Mouse (Mus musculus) MEL (cell line): ENCODE measurements at regions not wholly inside any gene's neighbourhood (a gene's known extent, or its start where the extent isn't known, plus 50 kb on each side); places are given as distances from the start of the nearest gene placed in this dataset.

Source experiments
- DNase-seq: peaks from one replicate; pipeline ENCODE4 v3.0.0; 2011; ENCODE audit warnings: low read depth, low spot score
- H3K27ac ChIP-seq: 2 replicates; pipeline ENCODE4 v1.5.1; 2012; ENCODE audit warnings: low read depth, mild to moderate bottlenecking, control low read depth, low read length, moderate library complexity; ENCODE audit not compliant: control insufficient read depth
- H3K27me3 ChIP-seq, 2 experiments: fragments of 150-350 bp in 1 of 2; sonication (generic) in 1 of 2; 2 replicates each; pipeline ENCODE4 v1.6.1; 2012; ENCODE audit warnings: low read length in 2 of 2, mild to moderate bottlenecking in 2 of 2, improper control_type of control experiment in 1 of 2, moderate library complexity in 1 of 2; ENCODE audit not compliant: insufficient read depth in 2 of 2, control insufficient read depth in 1 of 2
- H3K36me3 ChIP-seq, 2 experiments: 2 replicates each; pipeline ENCODE4 v1.6.1; 2012 to 2014; ENCODE audit warnings: low read length in 2 of 2, improper control_type of control experiment in 1 of 2, inconsistent platforms in 1 of 2, mild to moderate bottlenecking in 1 of 2; ENCODE audit not compliant: insufficient read depth in 2 of 2, control insufficient read depth in 1 of 2
- H3K4me1 ChIP-seq, 2 experiments: fragments of 150-350 bp in 1 of 2; sonication (generic) in 1 of 2; 2 replicates each; pipeline ENCODE4 v1.6.1; 2012; ENCODE audit warnings: low read length in 2 of 2, improper control_type of control experiment in 1 of 2, mild to moderate bottlenecking in 1 of 2; ENCODE audit not compliant: insufficient read depth in 2 of 2, control insufficient read depth in 1 of 2
- H3K4me3 ChIP-seq, 2 experiments: fragments of 150-350 bp in 1 of 2; sonication (generic) in 1 of 2; 2 replicates each; pipeline ENCODE4 v1.5.1; 2012; ENCODE audit warnings: low read depth in 2 of 2, low read length in 2 of 2, mild to moderate bottlenecking in 2 of 2, moderate library complexity in 2 of 2, control low read depth in 1 of 2, improper control_type of control experiment in 1 of 2; ENCODE audit not compliant: control insufficient read depth in 1 of 2, insufficient read depth in 1 of 2
- H3K79me2 ChIP-seq: 2 replicates; pipeline ENCODE4 v1.6.1; 2012; ENCODE audit warnings: mild to moderate bottlenecking, low read length, moderate library complexity; ENCODE audit not compliant: control insufficient read depth, poor library complexity, insufficient read depth
- H3K9ac ChIP-seq: 2 replicates; pipeline ENCODE4 v1.6.1; 2012; ENCODE audit warnings: low read depth, mild to moderate bottlenecking, control low read depth, low read length, moderate library complexity; ENCODE audit not compliant: control insufficient read depth, poor library complexity, severe bottlenecking
- H3K9me3 ChIP-seq: fragments of 150-350 bp; sonication (generic); replicated peaks from 2 replicates; pipeline ENCODE4 v1.6.1; 2012; ENCODE audit warnings: mild to moderate bottlenecking, low read length, improper control_type of control experiment, moderate library complexity; ENCODE audit not compliant: insufficient read depth
- BHLHE40 ChIP-seq: IDR thresholded peaks from 2 replicates; pipeline ENCODE4 v1.6.1; 2012; ENCODE audit warnings: low read depth, mild to moderate bottlenecking, inconsistent platforms, low read length, improper control_type of control experiment, borderline replicate concordance
- E2F4 ChIP-seq: IDR thresholded peaks from 2 replicates; pipeline ENCODE4 v1.6.1; 2011; ENCODE audit warnings: low read depth, low read length, improper control_type of control experiment, borderline replicate concordance
- ELF1 ChIP-seq: IDR thresholded peaks from 2 replicates; pipeline ENCODE4 v1.6.1; 2014; ENCODE audit warnings: low read depth, mild to moderate bottlenecking, inconsistent platforms, low read length, improper control_type of control experiment, moderate library complexity
- GABPA ChIP-seq: IDR thresholded peaks from 2 replicates; pipeline ENCODE4 v1.6.1; 2012; ENCODE audit warnings: low read depth, mild to moderate bottlenecking, inconsistent platforms, low read length, improper control_type of control experiment, moderate library complexity
- GATA1 ChIP-seq: IDR thresholded peaks from 2 replicates; pipeline ENCODE4 v1.6.1; 2011; ENCODE audit warnings: low read depth, low read length, improper control_type of control experiment
- HCFC1 ChIP-seq: IDR thresholded peaks from 2 replicates; pipeline ENCODE4 v1.6.1; 2012; ENCODE audit warnings: low read depth, mild to moderate bottlenecking, inconsistent platforms, low read length, improper control_type of control experiment, moderate library complexity
- JUND ChIP-seq: IDR thresholded peaks from 2 replicates; pipeline ENCODE4 v1.6.1; 2011; ENCODE audit warnings: low read depth, mild to moderate bottlenecking, improper control_type of control experiment, low read length
- KAT2A ChIP-seq: conservative IDR thresholded peaks from 2 replicates; pipeline ENCODE4 v1.6.1; 2012; ENCODE audit warnings: low read depth, low read length, improper control_type of control experiment, inconsistent platforms
- MAFK ChIP-seq: IDR thresholded peaks from 2 replicates; pipeline ENCODE4 v1.6.1; 2011; ENCODE audit warnings: low read depth, mild to moderate bottlenecking, low read length, improper control_type of control experiment, borderline replicate concordance
- MAZ ChIP-seq: IDR thresholded peaks from 2 replicates; pipeline ENCODE4 v1.6.1; 2012; ENCODE audit warnings: low read depth, mild to moderate bottlenecking, inconsistent platforms, low read length, improper control_type of control experiment
- MEF2A ChIP-seq: IDR thresholded peaks from 2 replicates; pipeline ENCODE4 v1.6.1; 2014; ENCODE audit warnings: low read depth, mild to moderate bottlenecking, inconsistent platforms, low read length, improper control_type of control experiment; ENCODE audit not compliant: poor library complexity, insufficient replicate concordance, severe bottlenecking; ENCODE audit errors: extremely low read depth
- MXI1 ChIP-seq: IDR thresholded peaks from 2 replicates; pipeline ENCODE4 v1.6.1; 2011; ENCODE audit warnings: mild to moderate bottlenecking, low read depth, low read length, improper control_type of control experiment
- MYC ChIP-seq: IDR thresholded peaks from 2 replicates; pipeline ENCODE4 v1.6.1; 2011; ENCODE audit warnings: low read depth, mild to moderate bottlenecking, low read length, improper control_type of control experiment, moderate library complexity
- NELFE ChIP-seq: IDR thresholded peaks from 2 replicates; pipeline ENCODE4 v1.6.1; 2011; ENCODE audit warnings: low read depth, low read length, improper control_type of control experiment
- POLR2A ChIP-seq, 2 experiments: IDR thresholded peaks; 2 replicates each; pipeline ENCODE4 v1.6.1; 2011 to 2012; ENCODE audit warnings: low read length in 2 of 2, mild to moderate bottlenecking in 2 of 2, control low read depth in 1 of 2, improper control_type of control experiment in 1 of 2, low read depth in 1 of 2, moderate library complexity in 1 of 2; ENCODE audit not compliant: control insufficient read depth in 1 of 2, insufficient read depth in 1 of 2, poor library complexity in 1 of 2
- RAD21 ChIP-seq: IDR thresholded peaks from 2 replicates; pipeline ENCODE4 v1.6.1; 2011; ENCODE audit warnings: mild to moderate bottlenecking, low read depth, low read length, improper control_type of control experiment
- RCOR1 ChIP-seq: IDR thresholded peaks from 2 replicates; pipeline ENCODE4 v1.6.1; 2012; ENCODE audit warnings: low read depth, mild to moderate bottlenecking, inconsistent platforms, low read length, improper control_type of control experiment
- SIN3A ChIP-seq: IDR thresholded peaks from 2 replicates; pipeline ENCODE4 v1.6.1; 2012; ENCODE audit warnings: low read length, improper control_type of control experiment, inconsistent platforms
- SMC3 ChIP-seq: IDR thresholded peaks from 2 replicates; pipeline ENCODE4 v1.6.1; 2011; ENCODE audit warnings: low read depth, low read length, improper control_type of control experiment
- USF2 ChIP-seq, 2 experiments: IDR thresholded peaks; 2 replicates each; pipeline ENCODE4 v1.6.1; 2011 to 2012; ENCODE audit warnings: improper control_type of control experiment in 2 of 2, low read length in 2 of 2, borderline replicate concordance in 1 of 2, inconsistent platforms in 1 of 2, low read depth in 1 of 2, mild to moderate bottlenecking in 1 of 2; ENCODE audit not compliant: insufficient read depth in 1 of 2
- ZC3H11A ChIP-seq: IDR thresholded peaks from 2 replicates; pipeline ENCODE4 v1.6.1; 2012; ENCODE audit warnings: low read depth, mild to moderate bottlenecking, inconsistent platforms, low read length, improper control_type of control experiment
- ZKSCAN1 ChIP-seq: IDR thresholded peaks from 2 replicates; pipeline ENCODE4 v1.6.1; 2012; ENCODE audit warnings: low read depth, mild to moderate bottlenecking, inconsistent platforms, low read length, improper control_type of control experiment, moderate library complexity
- ZMIZ1 ChIP-seq: IDR thresholded peaks from 2 replicates; pipeline ENCODE4 v1.6.1; 2012; ENCODE audit warnings: low read depth, mild to moderate bottlenecking, inconsistent platforms, low read length, improper control_type of control experiment, moderate library complexity

- no peak overlapping the region for H3K9ac ChIP-seq
- no peaks in the 10 kb centered on the region for H3K36me3 ChIP-seq
- no peak overlapping the region for H3K4me3 ChIP-seq
- H3K27ac ChIP-seq = no peak overlapping the region
- DNase-seq = no peak
- no peaks in the 10 kb centered on the region for H3K4me1 ChIP-seq
- H3K79me2 ChIP-seq = no peaks in the 10 kb centered on the region
- H3K9me3 ChIP-seq = no peaks in the 10 kb centered on the region
- no peak for TF ChIP-seq ZC3H11A
- TF ChIP-seq RAD21 = no peak
- TF ChIP-seq HCFC1 = no peak
- no peak for TF ChIP-seq MYC
- TF ChIP-seq SMC3 = no peak
- TF ChIP-seq MXI1 = no peak
- no peak for TF ChIP-seq E2F4
- TF ChIP-seq ZKSCAN1 = no peak
- no peaks in the 10 kb centered on the region; a peak in 2 of 4 replicates for H3K27me3 ChIP-seq
These were observed 130.8 kb downstream of the Bcl2l11 start for GRCm38 (mm10) chr2:128256651-128257050.

DNA sequence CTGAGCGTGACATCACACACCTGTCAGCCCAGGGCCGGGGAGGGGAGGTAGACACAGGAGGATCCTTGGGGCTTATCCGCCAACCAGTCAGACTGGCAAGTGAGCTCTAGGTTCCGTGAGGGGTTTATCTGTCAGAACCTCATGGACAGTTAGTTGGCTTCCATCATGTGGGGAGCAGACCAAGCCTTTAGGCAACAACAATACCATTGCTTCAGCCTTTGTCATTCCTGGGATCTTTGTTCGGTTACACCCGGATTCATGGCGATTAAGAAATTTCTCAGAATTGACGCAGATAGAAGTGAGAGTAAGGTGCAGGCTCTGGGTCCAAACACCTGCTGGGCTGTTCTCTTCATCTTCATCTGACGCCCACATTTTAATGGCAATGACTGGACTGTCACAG, 131.4 kb downstream of the Bcl2l11 start:
- Histone ChIP-seq H3K9ac (no peak overlapping the region), H3K9me3 (no peaks in the 10 kb centered on the region), H3K27me3 (no peaks in the 10 kb centered on the region; a peak in 2 of 4 replicates), H3K79me2 (no peaks in the 10 kb centered on the region), H3K4me3 (no peak overlapping the region), H3K36me3 (no peaks in the 10 kb centered on the region), H3K27ac (no peak overlapping the region), H3K4me1 (no peaks in the 10 kb centered on the region)
- TF ChIP-seq RCOR1 = no peak
- no peak for TF ChIP-seq NELFE
- no peak for TF ChIP-seq HCFC1
- TF ChIP-seq MAZ = no peak
- TF ChIP-seq KAT2A = no peak
- TF ChIP-seq MEF2A = no peak
- no peak for TF ChIP-seq GATA1
- TF ChIP-seq BHLHE40 = no peak
- no peak for TF ChIP-seq JUND
- no peak for TF ChIP-seq ZMIZ1
- TF ChIP-seq POLR2A (IDR thresholded peaks at IDR 0.05; ENCODE audit: control insufficient read depth in 1 of 2, insufficient read depth in 1 of 2, low read depth in 1 of 2, low read length in 2 of 2, poor library complexity in 1 of 2) = no peak
- TF ChIP-seq SMC3 = no peak
- no peak for TF ChIP-seq ELF1
- no peak for TF ChIP-seq GABPA
- no peak for TF ChIP-seq RAD21
- no peak for TF ChIP-seq MYC
- TF ChIP-seq MAFK = no peak
- no peak for TF ChIP-seq SIN3A
- no peak for TF ChIP-seq USF2 (IDR thresholded peaks at IDR 0.05; ENCODE audit: borderline replicate concordance in 1 of 2, insufficient read depth in 1 of 2, low read depth in 1 of 2, low read length in 2 of 2)
- DNase-seq = no peak
